In genomic region chr4:73488297-73489049, GRCm38 (mm10) we compare ENCODE assay signal across 11 mouse cellular contexts.
DNase-seq lines count a peak whose midpoint lies in the region; ATAC-seq lines count a peak whose summit lies in the region.
"Had no signal": no experiment of that assay in that cellular context is flagged by ENCODE, and none has a peak within 500 bp of the region (broad histone marks: within the 10 kb centered on the region; RNA-seq: fewer than 3 reads in every experiment).

No protein-coding gene starts in this region.

- H3K27ac ChIP-seq in midbrain, embryonic 11.5 days (ENCODE audit: low read depth, low read length), result no peak overlapping the region
- no peak overlapping the region for H3K27ac ChIP-seq in midbrain, embryonic 10.5 days (replicated peaks)
- no peak overlapping the region for H3K27ac ChIP-seq in midbrain, embryonic 13.5 days
- H3K27ac ChIP-seq: layer of hippocampus, adult 2 months had no signal

- no peak for DNase-seq in midbrain, embryonic 11.5 days (ENCODE audit: low spot score, missing footprints)
- DNase-seq in midbrain, embryonic 10.5 days (ENCODE audit: low spot score), result no peak
- DNase-seq in forelimb bud, embryonic 11.5 days (ENCODE audit: low read depth, low spot score), result peak; percentile 51
- peak; percentile 92 for DNase-seq in retina, postnatal 1 day
- no peak for DNase-seq in left cerebral cortex, adult 18-20 months (ENCODE audit: low spot score in 2 of 2)
- DNase-seq in spleen, postnatal 36 days (ENCODE audit: low spot score in 2 of 2), result no peak
- DNase-seq in adrenal gland, adult (ENCODE audit: inconsistent age in 2 of 2, low spot score in 1 of 2), result no peak
- DNase-seq: adrenal gland, postnatal 14 days had no signal

- H3K9ac ChIP-seq in midbrain, embryonic 11.5 days (ENCODE audit: low read length), result no peak overlapping the region
- no peak overlapping the region for H3K9ac ChIP-seq in midbrain, embryonic 13.5 days (replicated peaks)
- H3K9ac ChIP-seq: heart, embryonic 12.5 days had no signal

- no peak overlapping the region for H3K4me3 ChIP-seq in midbrain, embryonic 11.5 days (ENCODE audit: low read depth, low read length)
- H3K4me3 ChIP-seq in midbrain, embryonic 10.5 days, result no peak overlapping the region
- no peak overlapping the region for H3K4me3 ChIP-seq in midbrain, embryonic 13.5 days (replicated peaks)
- H3K4me3 ChIP-seq: heart, embryonic 12.5 days; layer of hippocampus, adult 2 months had no signal

- no peaks in the 10 kb centered on the region for H3K27me3 ChIP-seq in midbrain, embryonic 11.5 days (ENCODE audit: control insufficient read depth, insufficient read depth, low read length)
- H3K27me3 ChIP-seq in midbrain, embryonic 10.5 days (ENCODE audit: low read depth, poor library complexity, severe bottlenecking), result no peaks in the 10 kb centered on the region
- no peaks in the 10 kb centered on the region for H3K27me3 ChIP-seq in midbrain, embryonic 13.5 days
- H3K27me3 ChIP-seq: heart, embryonic 12.5 days had no signal

- H3K4me1 ChIP-seq in midbrain, embryonic 11.5 days (ENCODE audit: control insufficient read depth, insufficient read depth, low read length), result no peaks in the 10 kb centered on the region
- no peaks in the 10 kb centered on the region for H3K4me1 ChIP-seq in midbrain, embryonic 10.5 days
- no peaks in the 10 kb centered on the region; the same call in 1 of the 2 replicates for H3K4me1 ChIP-seq in midbrain, embryonic 13.5 days (replicated peaks)
- H3K4me1 ChIP-seq: heart, embryonic 12.5 days had no signal

- no peaks in the 10 kb centered on the region for H3K9me3 ChIP-seq in midbrain, embryonic 11.5 days (ENCODE audit: control insufficient read depth, low read length)
- H3K9me3 ChIP-seq in midbrain, embryonic 10.5 days (replicated peaks), result no peaks in the 10 kb centered on the region; the same call in 1 of the 2 replicates
- no peaks in the 10 kb centered on the region; the same call in 1 of the 2 replicates for H3K9me3 ChIP-seq in midbrain, embryonic 13.5 days

- 80% methylated on average over 4 of the region's 4 CpGs for WGBS in midbrain, embryonic 11.5 days
- WGBS in midbrain, embryonic 10.5 days, result 81% methylated on average over 4 of the region's 4 CpGs
- 65% methylated on average over 4 of the region's 4 CpGs for WGBS in midbrain, embryonic 13.5 days

- ATAC-seq in midbrain, embryonic 11.5 days (ENCODE audit: low FRiP score), result peak; percentile 52; the same call in 1 of the 2 replicates
- peak; percentile 83 for ATAC-seq in midbrain, embryonic 13.5 days

- H3K4me2 ChIP-seq in midbrain, embryonic 11.5 days, result no peak overlapping the region
- no peak overlapping the region for H3K4me2 ChIP-seq in midbrain, embryonic 13.5 days (replicated peaks)
- H3K4me2 ChIP-seq: heart, embryonic 12.5 days had no signal

- no peaks in the 10 kb centered on the region for H3K36me3 ChIP-seq in midbrain, embryonic 11.5 days (ENCODE audit: control insufficient read depth, insufficient read depth, low read length)
- no peaks in the 10 kb centered on the region for H3K36me3 ChIP-seq in midbrain, embryonic 10.5 days
- no peaks in the 10 kb centered on the region for H3K36me3 ChIP-seq in midbrain, embryonic 13.5 days
- H3K36me3 ChIP-seq: heart, embryonic 12.5 days had no signal

Comparison
In these comparisons a context has a peak if more than half of its experiments do, and no peak if none do; other contexts are left out.
1. DNase-seq: peak in forelimb bud, embryonic 11.5 days (single experiment) and retina, postnatal 1 day (single experiment); none in midbrain, embryonic 11.5 days (single experiment), midbrain, embryonic 10.5 days (single experiment), left cerebral cortex, adult 18-20 months (0 of 2), spleen, postnatal 36 days (0 of 2) and adrenal gland, adult (0 of 2).